Mouse (Mus musculus): ENCODE results near the gene Gm42878. TPM values are rescaled to one million over a fixed set of nuclear protein-coding genes. Genes with fewer than 3 reads are reported as not detected.
"Not testable (repeated sequence)": the region's sequence is repeated elsewhere in the genome, so short reads cannot be mapped to it uniquely, and the experiment has no call there.

The Gm42878 gene
- total RNA-seq, 4 experiments from 2014 or later = 1.5 TPM; not detected in 3

GRCm38 (mm10) chr5:121564468-121564895 is 19.2 kb upstream of the Gm42878 start:
- DNase-seq (ENCODE audit: low spot score in 2 of 2) = peak; percentile 73 to 86

- no peak for DNase-seq (ENCODE audit: low spot score in 2 of 2)
These were observed 17.2 kb upstream of the Gm42878 start for GRCm38 (mm10) chr5:121562436-121562835.

- DNase-seq (ENCODE audit: low spot score in 2 of 2) = no peak
These were observed 3.9 kb upstream of the Gm42878 start for GRCm38 (mm10) chr5:121549196-121549595.

DNA sequence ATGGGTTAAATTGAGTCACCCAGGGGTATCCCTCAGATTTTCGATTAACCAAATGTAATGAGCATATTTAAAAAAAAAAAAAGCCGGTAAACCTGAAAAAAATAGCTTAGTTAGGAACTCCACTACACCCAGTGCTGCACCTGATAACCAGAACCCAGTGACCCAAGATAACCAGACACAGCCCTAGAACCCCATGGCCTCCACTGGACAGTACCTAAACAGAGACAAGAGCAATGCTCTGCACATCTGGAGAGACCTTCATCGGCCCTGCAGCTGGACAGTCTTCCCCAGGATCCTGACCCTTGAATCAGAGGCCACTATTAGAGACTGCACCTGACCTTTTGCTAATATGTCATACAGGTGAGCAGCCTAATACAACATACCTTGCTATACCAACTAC is 1.8 kb upstream of the Gm42878 start:
- no peak for DNase-seq (ENCODE audit: low spot score in 2 of 2)

DNA sequence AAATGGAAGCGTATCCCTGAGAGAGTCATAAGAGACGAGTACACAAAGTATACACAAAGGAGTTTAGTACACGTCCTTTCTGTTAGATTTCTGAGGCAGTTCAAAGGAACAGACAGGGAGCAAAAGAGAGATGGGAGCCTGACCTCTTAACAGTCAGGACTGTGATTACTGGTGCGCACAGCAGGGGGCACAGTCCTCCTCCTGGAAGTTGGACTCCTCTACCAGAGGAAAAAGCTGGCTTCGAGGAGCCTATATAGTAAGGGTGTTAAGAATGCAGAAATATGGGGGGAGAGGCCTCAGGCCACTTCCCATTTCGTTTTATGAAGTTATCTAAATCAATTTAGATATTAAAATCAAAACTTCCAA is 1.2 kb upstream of the Gm42878 start:
- peak in 1 of 2 experiments; percentile 42 for DNase-seq (ENCODE audit: low spot score in 2 of 2)

GRCm38 (mm10) chr5:121545793-121546529 is 679 bp upstream of the Gm42878 start, which contains the start of gene Mapkapk5:
Gene Mapkapk5, minus strand, starts transcription at chr5:121545905.
- DNase-seq (ENCODE audit: low spot score in 2 of 2) = peak; percentile 94 to 98

DNA sequence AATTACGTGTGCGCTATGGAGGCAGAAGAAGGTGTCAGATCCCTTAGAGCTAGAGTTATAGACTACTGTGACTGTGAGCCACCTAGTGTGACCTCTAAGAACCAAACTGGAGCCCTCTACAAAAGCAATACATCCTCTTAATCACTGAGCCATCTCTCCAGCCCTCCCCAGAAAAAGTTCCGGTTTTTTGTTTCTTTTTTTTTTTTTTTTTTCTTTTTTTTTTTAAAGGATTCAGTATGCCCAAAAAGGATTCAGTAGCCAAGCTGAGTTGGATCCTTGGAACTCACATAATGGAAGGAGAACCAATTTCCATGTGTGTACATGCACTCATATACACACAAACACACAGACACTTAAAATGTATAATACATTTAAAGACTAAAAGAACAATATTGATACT is 1.9 kb downstream of the Gm42878 start:
- no peak for DNase-seq (ENCODE audit: low spot score in 2 of 2)

DNA sequence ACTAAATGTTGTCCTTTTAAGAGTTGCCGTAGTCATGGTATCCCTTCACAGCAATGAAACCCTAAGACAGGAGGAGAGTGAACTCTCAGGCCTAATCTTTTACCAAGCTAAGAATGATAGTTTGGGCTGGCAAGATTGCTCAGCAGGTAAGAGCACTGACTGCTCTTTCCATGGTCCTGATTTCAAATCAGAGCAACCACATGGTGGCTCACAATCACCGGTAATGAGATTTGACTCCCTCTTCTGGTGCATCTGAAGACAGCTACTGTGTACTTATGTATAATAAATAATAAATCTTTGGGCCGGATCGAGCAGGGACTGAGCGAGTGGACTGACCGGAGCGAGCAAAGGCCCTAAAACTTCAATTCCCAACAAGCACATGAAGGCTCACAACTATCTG is 4.0 kb downstream of the Gm42878 start:
- DNase-seq (ENCODE audit: low spot score in 2 of 2) = no peak

DNA sequence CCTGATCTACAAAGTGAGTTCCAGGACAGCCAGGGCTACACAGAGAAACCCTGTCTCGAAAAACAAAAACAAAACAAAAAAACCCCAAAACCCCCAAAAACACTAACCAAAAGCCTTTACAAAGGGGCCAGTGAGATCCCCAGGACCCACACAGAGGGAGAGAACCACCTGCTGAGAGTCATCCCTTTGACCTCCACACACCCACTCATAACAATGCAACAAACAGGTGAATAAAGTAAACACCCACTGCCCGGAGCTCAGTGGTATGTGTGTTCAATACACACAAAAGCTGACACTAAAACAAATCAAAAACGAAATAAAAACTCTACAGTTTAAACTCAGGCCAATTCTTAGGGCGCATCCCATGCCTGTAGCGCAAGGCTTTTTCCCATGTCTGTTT is 5.2 kb downstream of the Gm42878 start:
- no peak for DNase-seq (ENCODE audit: low spot score in 2 of 2)

DNA sequence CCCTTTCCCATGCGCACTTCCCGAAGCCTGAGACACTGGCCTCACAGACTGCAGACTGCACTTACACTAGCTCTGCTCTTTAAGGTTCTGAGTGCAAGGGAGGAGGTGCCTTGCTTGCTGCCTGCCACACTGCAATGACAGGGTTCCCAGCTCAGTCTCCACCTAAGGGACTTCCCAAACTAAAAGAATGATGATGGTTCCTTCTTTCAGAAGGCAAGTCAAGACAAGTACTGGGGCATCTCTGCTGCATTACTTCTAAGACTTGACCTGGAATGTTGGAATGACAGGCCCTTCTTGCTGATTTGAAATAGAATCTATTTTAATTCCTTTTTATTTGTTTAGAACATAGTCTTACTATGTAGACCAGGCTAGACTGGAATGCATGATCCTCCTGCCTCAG is 7.7 kb downstream of the Gm42878 start:
- no peak for DNase-seq (ENCODE audit: low spot score in 2 of 2)

- no peak for DNase-seq (ENCODE audit: low spot score in 2 of 2)
These were observed 8.2 kb downstream of the Gm42878 start for GRCm38 (mm10) chr5:121536921-121537555.

GRCm38 (mm10) chr5:121535116-121535515 is 10.2 kb downstream of the Gm42878 start:
- DNase-seq (ENCODE audit: low spot score in 2 of 2) = no peak

GRCm38 (mm10) chr5:121534521-121534920 is 10.8 kb downstream of the Gm42878 start:
- no peak for DNase-seq (ENCODE audit: low spot score in 2 of 2)

GRCm38 (mm10) chr5:121526961-121527360 is 18.3 kb downstream of the Gm42878 start:
- no peak for DNase-seq (ENCODE audit: low spot score in 2 of 2)

- no peak for DNase-seq (ENCODE audit: low spot score in 2 of 2)
These were observed 18.8 kb downstream of the Gm42878 start for GRCm38 (mm10) chr5:121526526-121526925.

GRCm38 (mm10) chr5:121525774-121526450 is 19.4 kb downstream of the Gm42878 start:
- no peak for DNase-seq (ENCODE audit: low spot score in 2 of 2)

DNA sequence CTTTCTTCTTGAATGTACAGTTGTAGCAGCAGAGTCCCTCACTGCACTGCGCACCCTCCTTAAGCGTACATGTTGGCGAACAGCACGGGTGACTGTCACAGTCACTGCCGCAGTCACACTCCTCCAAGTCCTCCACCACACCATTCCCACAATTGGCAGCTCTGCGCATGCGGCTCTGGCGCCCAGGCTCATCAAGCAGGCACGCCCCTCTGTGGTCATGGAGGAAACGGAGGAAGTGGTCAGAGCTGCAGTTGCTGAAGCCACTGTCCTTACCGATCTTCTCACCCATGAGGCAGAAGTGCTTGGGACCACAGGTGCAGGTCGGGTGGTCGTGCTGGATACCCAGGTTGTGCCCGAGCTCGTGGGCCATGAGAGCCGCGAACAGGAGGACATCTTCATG is 25.5 kb downstream of the Gm42878 start:
- not testable (repeated sequence) for DNase-seq (ENCODE audit: low spot score in 2 of 2)

DNA sequence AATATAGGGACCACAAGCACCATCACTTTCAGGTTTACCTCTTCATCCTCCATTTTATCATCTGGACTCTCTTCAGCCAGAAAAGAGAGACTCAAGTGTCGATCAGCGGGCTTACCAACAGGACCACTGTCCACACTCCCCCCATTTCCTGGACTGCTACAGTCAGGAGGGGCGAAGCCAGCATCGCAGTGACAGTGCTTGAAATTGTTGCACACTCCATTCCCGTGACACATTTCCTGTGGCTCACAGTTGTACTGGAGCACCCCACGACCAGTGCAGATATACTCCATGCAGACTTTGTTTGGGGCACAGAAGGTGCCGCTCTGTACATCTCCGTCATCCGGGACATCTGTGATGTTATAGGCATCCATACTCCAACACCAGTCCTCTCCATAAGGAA is 26.3 kb downstream of the Gm42878 start:
- DNase-seq (ENCODE audit: low spot score in 2 of 2) = no peak

GRCm38 (mm10) chr5:121510009-121510408 is 35.3 kb downstream of the Gm42878 start:
- no peak for DNase-seq (ENCODE audit: low spot score in 2 of 2)

- DNase-seq (ENCODE audit: low spot score in 2 of 2) = no peak
These were observed 38.4 kb downstream of the Gm42878 start for GRCm38 (mm10) chr5:121506846-121507245.

- DNase-seq (ENCODE audit: low spot score in 2 of 2) = no peak
These were observed 42.1 kb downstream of the Gm42878 start, which contains the start of gene Adam1b for GRCm38 (mm10) chr5:121503231-121503630. Gene Adam1b, minus strand, starts transcription at chr5:121503435.

DNA sequence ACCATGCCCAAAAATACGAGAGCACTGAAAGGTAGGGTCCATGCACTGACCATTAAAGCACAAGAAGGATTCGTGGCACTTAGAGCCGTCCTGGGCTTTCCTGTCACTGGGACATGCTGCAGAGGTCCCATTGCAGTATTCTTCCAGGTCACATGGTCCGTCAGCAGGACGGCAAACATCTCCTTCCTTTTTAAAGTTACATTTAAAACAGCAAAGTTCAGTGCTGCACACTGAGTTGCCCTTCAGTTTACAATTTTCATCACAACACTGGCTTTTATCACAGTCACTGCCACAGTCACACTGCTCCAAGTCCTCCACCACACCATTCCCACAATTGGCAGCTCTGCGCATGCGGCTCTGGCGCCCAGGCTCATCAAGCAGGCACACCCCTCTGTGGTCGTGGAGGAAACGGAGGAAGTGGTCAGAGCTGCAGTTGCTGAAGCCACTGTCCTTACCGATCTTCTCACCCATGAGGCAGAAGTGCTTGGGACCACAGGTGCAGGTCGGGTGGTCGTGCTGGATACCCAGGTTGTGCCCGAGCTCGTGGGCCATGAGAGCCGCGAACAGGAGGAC is 43.8 kb downstream of the Gm42878 start:
- not testable (repeated sequence) for DNase-seq (ENCODE audit: low spot score in 2 of 2)
